Mouse (Mus musculus) bone marrow macrophage, adult 2 months (primary cell): ENCODE results near the gene Myo10.

Source experiments
- CTCF ChIP-seq: IDR thresholded peaks from 2 replicates; pipeline ENCODE4 v1.5.1; 2012; ENCODE audit warnings: low read depth, mild to moderate bottlenecking, low read length, moderate library complexity
- POLR2A ChIP-seq: IDR thresholded peaks from 2 replicates; pipeline ENCODE4 v1.6.1; 2012; ENCODE audit warnings: mild to moderate bottlenecking, low read depth, low read length, borderline replicate concordance

DNA sequence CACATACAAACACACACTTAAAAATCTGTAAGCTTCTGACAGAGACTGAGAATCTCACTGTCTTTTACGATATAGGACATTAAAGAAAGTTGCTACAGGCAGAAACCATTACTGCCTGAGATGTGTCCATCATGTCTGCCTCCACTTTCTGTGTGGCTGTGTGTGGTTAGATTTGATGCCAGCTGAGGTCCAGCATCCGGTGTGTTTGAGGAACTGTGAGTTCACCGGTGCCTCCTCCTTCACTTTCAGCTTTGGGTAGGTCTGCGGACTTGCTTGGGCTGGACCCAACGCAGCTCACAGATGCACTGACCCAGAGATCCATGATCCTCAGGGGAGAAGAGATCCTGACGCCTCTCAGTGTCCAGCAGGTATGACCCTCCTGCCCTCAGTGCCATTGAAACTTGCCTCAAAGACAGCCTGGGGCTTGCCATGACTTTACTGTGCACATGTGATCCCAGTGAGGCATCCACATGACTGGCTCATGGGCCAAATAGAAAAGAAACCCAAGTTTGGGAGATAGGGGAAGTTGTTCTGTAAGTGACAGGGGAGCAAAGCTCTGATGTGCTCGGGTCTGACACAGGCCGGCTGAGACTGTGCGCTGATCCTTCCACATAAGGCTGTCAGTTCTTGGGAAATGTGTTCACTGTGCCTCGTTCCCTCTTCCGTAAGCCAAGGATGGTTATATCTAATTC lies 111.6 kb downstream of the Myo10 start:
- TF ChIP-seq POLR2A, result no peak
- TF ChIP-seq CTCF, result no peak
